Mouse (Mus musculus): ENCODE results near the gene Cyp2w1.

Gene Cyp2w1

GRCm38 (mm10) chr5:139403692-139404260 lies 51.4 kb downstream of the Cyp2w1 start:
- no peak for DNase-seq (ENCODE audit: low read depth, low spot score)

- DNase-seq (ENCODE audit: low read depth, low spot score), result no peak
Measured at GRCm38 (mm10) chr5:139404801-139405401, 52.5 kb downstream of the Cyp2w1 start, which contains the start of gene C130050O18Rik. Gene C130050O18Rik (plus strand): TSS chr5:139405280.

- no peak for DNase-seq (ENCODE audit: low read depth, low spot score)
Measured at GRCm38 (mm10) chr5:139405478-139405877, 53.1 kb downstream of the Cyp2w1 start.

- DNase-seq (ENCODE audit: low read depth, low spot score), result no peak
Measured at GRCm38 (mm10) chr5:139405953-139406352, 53.5 kb downstream of the Cyp2w1 start.

Data from CD4-positive helper T cell, adult 2 months (primary cell).